ENCODE assay signal across 8 mouse cellular contexts in the genomic region with DNA sequence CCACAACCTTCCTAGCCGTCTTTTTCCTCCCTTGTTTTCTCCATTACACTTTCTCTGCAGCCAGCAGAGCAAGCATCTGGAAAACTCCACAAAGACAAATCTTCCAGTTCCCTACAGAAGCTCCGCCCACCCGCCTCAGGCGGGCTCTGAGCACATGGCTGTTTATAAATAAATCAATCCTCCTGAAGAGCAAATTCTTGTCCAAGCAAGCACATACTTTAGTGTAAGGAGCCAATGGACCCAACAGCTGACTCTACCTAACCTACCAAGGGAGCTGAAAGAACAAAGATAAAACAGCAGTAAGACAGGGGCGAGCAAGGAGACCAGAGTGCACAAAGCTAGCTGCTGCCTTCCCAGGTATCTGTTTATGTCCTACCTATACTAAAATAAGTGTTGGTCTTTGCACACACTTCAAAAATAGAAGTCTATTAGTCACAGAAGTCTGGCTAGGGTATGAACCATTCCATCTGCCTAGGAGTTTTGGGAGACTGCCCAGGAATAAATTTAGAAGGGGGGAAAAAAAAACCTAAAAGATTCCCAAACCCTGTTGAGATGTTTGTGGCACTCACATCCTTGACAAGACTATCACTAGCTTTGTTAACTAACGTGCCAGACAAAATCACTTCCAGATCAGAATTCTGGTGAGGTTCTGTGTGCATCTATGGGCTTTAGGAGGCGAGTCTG. TPM values are rescaled to one million over a fixed set of nuclear protein-coding genes. Genes with fewer than 3 reads are reported as not detected.
A peak's percentile ranks its signal among the peaks of the same experiment; 100 is the strongest.
DNase-seq lines count a peak whose midpoint lies in the region; ATAC-seq and TF ChIP-seq lines count a peak whose summit lies in the region.

No protein-coding gene starts in this region.

- H3K4me1 ChIP-seq in lung, embryonic 14.5 days (ENCODE audit: insufficient read depth): peaks cover 7% of the 10 kb centered on the region
- no peaks in the 10 kb centered on the region for H3K4me1 ChIP-seq in lung, adult 2 months (ENCODE audit: control insufficient read depth, insufficient read depth, low read length)
- peaks cover 42% of the 10 kb centered on the region for H3K4me1 ChIP-seq in heart, embryonic 12.5 days (replicated peaks)

- ATAC-seq in lung, embryonic 14.5 days (ENCODE audit: insufficient read depth): peak; percentile 55; the same call in 1 of the 2 replicates
- no peak for ATAC-seq in heart, embryonic 12.5 days (ENCODE audit: insufficient number of reproducible peaks, low FRiP score)
- no peak for ATAC-seq in inflammation-experienced regulatory T-cells, adult 6 months

- peaks cover 40% of the 10 kb centered on the region for H3K36me3 ChIP-seq in lung, embryonic 14.5 days (ENCODE audit: insufficient read depth)
- H3K36me3 ChIP-seq in heart, embryonic 12.5 days: peaks cover 14% of the 10 kb centered on the region

- 58% methylated on average over 7 of the region's 7 CpGs for WGBS in lung, embryonic 14.5 days
- 60% methylated on average over 7 of the region's 7 CpGs for WGBS in lung, adult 2 months
- 69% methylated on average over 7 of the region's 7 CpGs for WGBS in heart, embryonic 12.5 days

- no peak overlapping the region for H3K4me3 ChIP-seq in lung, embryonic 14.5 days (ENCODE audit: low read depth, low read length)
- H3K4me3 ChIP-seq in lung, adult 2 months (replicated peaks; ENCODE audit: extremely low read depth, low read depth, low read length): no peak overlapping the region
- no peak overlapping the region for H3K4me3 ChIP-seq in heart, embryonic 12.5 days

- no peak overlapping the region for H3K9ac ChIP-seq in lung, embryonic 14.5 days
- no peak overlapping the region for H3K9ac ChIP-seq in heart, embryonic 12.5 days

- H3K27me3 ChIP-seq in lung, embryonic 14.5 days (ENCODE audit: insufficient read depth, low read length): no peaks in the 10 kb centered on the region
- H3K27me3 ChIP-seq in heart, embryonic 12.5 days (replicated peaks): no peaks in the 10 kb centered on the region

- DNase-seq in lung, embryonic 14.5 days: peak; percentile 61
- no peak for DNase-seq in lung, adult 2 months
- peak; percentile 66 for DNase-seq in layer of hippocampus, adult 9-11 months
- DNase-seq in right cerebral cortex, postnatal 25 days: peak; percentile 57
- DNase-seq in liver: no peak
- no peak for DNase-seq in spleen, postnatal 36 days (ENCODE audit: low spot score in 2 of 2)

- H3K9me3 ChIP-seq in lung, embryonic 14.5 days (ENCODE audit: low read depth, low read length): no peaks in the 10 kb centered on the region
- no peaks in the 10 kb centered on the region for H3K9me3 ChIP-seq in heart, embryonic 12.5 days (replicated peaks)

- no peak for TF ChIP-seq POLR2A in lung, adult 2 months (IDR thresholded peaks at IDR 0.05; ENCODE audit: borderline replicate concordance, extremely low read depth, low read depth, low read length)

- no peak overlapping the region for H3K27ac ChIP-seq in lung, embryonic 14.5 days (ENCODE audit: low read depth)
- H3K27ac ChIP-seq in heart, embryonic 12.5 days (ENCODE audit: poor library complexity, severe bottlenecking): peak overlapping the region; percentile 19; the same call in 1 of the 2 replicates

- TF ChIP-seq CTCF in lung, embryonic 14.5 days (IDR thresholded peaks at IDR 0.05; ENCODE audit: low read depth): no peak
- TF ChIP-seq CTCF in lung, adult 2 months (IDR thresholded peaks at IDR 0.05; ENCODE audit: insufficient read depth, low read length): no peak

- H3K4me2 ChIP-seq in lung, embryonic 14.5 days: no peak overlapping the region
- no peak overlapping the region for H3K4me2 ChIP-seq in heart, embryonic 12.5 days

RNA-seq across cellular contexts. Expression of a gene that starts 36.2 kb away (rescaled TPM):
- polyA plus RNA-seq in lung, embryonic 14.5 days (2014; fragmentation: Nextera tagmentation; extraction: Ambion mirVana): 13.5 and 14.5 TPM in 2 replicates
- polyA plus RNA-seq in lung, adult 2 months (2012; rRNA removed): 1.8 and 4.4 TPM in 2 replicates
- polyA plus RNA-seq in heart, embryonic 12.5 days (2016; fragmentation: Nextera tagmentation; extraction: Ambion mirVana): 9.2 and 10.8 TPM in 2 replicates
- polyA plus RNA-seq in inflammation-experienced regulatory T-cells, adult 6 months (2017; shearing (Covaris generic)): 10 to 100 TPM; 21.1 to 24.4 (median 24.2) TPM

Comparison
In these comparisons a context has a peak if more than half of its experiments do, and no peak if none do; other contexts are left out.
1. DNase-seq: peak in lung, embryonic 14.5 days (single experiment), layer of hippocampus, adult 9-11 months (single experiment) and right cerebral cortex, postnatal 25 days (single experiment); none in lung, adult 2 months (single experiment), liver (single experiment) and spleen, postnatal 36 days (0 of 2).